Mouse (Mus musculus) left cerebral cortex, postnatal 10 days (tissue): ENCODE results near the gene 2210010C04Rik. TPM values are rescaled to one million over a fixed set of nuclear protein-coding genes. Genes with fewer than 3 reads are reported as not detected.

Experiments used
- DNase-seq, 2 experiments: peaks; one replicate each; pipeline ENCODE4 v3.0.0; 2021 to 2022; ENCODE audit warnings: low spot score in 2 of 2, mixed read lengths in 1 of 2; ENCODE audit errors: extremely low spot score in 1 of 2
- intact Hi-C: fragments of 180-260 bp; cut with DNase I; formaldehyde crosslinking; loops from one replicate; pipeline ENCODE4 v1.15.1; 2025
- total RNA-seq, 2 experiments: library from RNA; stranded (reverse); gene quantifications; 2 replicates each; pipeline ENCODE4 v1.2.3; 2021

The 2210010C04Rik gene
- total RNA-seq: not detected

- no peak for DNase-seq
- intact Hi-C loops: no loop called here
Measured at GRCm38 (mm10) chr6:41035409-41035808, at the start of gene 2210010C04Rik. Gene 2210010C04Rik, minus strand, starts transcription at chr6:41035509.

GRCm38 (mm10) chr6:41080121-41080520 lies 44.8 kb upstream of the 2210010C04Rik start:
- intact Hi-C loops: no loop called here
- no peak for DNase-seq

GRCm38 (mm10) chr6:41078539-41079303 lies 43.4 kb upstream of the 2210010C04Rik start:
- intact Hi-C loops: no loop called here

GRCm38 (mm10) chr6:41075753-41076152 lies 40.4 kb upstream of the 2210010C04Rik start:
- intact Hi-C loops: no loop called here
- no peak for DNase-seq

More at GRCm38 (mm10) chr6:41078539-41079303, 43.4 kb upstream of the 2210010C04Rik start:
- no peak for DNase-seq

- intact Hi-C loops: no loop called here
- DNase-seq: no peak
Measured at GRCm38 (mm10) chr6:41063332-41063731, 28.0 kb upstream of the 2210010C04Rik start.

GRCm38 (mm10) chr6:41062746-41063145 lies 27.4 kb upstream of the 2210010C04Rik start:
- DNase-seq: no peak
- intact Hi-C loops: no loop called here

GRCm38 (mm10) chr6:41062081-41062480 lies 26.8 kb upstream of the 2210010C04Rik start:
- no peak for DNase-seq
- intact Hi-C loops: no loop called here

GRCm38 (mm10) chr6:41061085-41061484 lies 25.8 kb upstream of the 2210010C04Rik start:
- intact Hi-C loops: no loop called here
- no peak for DNase-seq

GRCm38 (mm10) chr6:41057653-41058052 lies 22.3 kb upstream of the 2210010C04Rik start:
- DNase-seq: no peak
- intact Hi-C loops: no loop called here

- DNase-seq: peak in 1 of 2 experiments; percentile 48
- intact Hi-C loops: no loop called here
Measured at GRCm38 (mm10) chr6:41055581-41055980, 20.3 kb upstream of the 2210010C04Rik start.

GRCm38 (mm10) chr6:41054379-41054778 lies 19.1 kb upstream of the 2210010C04Rik start:
- no peak for DNase-seq
- intact Hi-C loops: no loop called here

GRCm38 (mm10) chr6:41051824-41052223 lies 16.5 kb upstream of the 2210010C04Rik start:
- intact Hi-C loops: no loop called here
- no peak for DNase-seq

GRCm38 (mm10) chr6:41048602-41049001 lies 13.3 kb upstream of the 2210010C04Rik start:
- no peak for DNase-seq
- intact Hi-C loops: no loop called here

- intact Hi-C loops: no loop called here
- DNase-seq: no peak
Measured at GRCm38 (mm10) chr6:41047961-41048360, 12.7 kb upstream of the 2210010C04Rik start.

GRCm38 (mm10) chr6:41047202-41047601 lies 11.9 kb upstream of the 2210010C04Rik start:
- intact Hi-C loops: no loop called here
- no peak for DNase-seq

- no peak for DNase-seq
- intact Hi-C loops: no loop called here
Measured at GRCm38 (mm10) chr6:41046553-41046952, 11.2 kb upstream of the 2210010C04Rik start.

- intact Hi-C loops: no loop called here
- no peak for DNase-seq
Measured at GRCm38 (mm10) chr6:41044753-41045152, 9.4 kb upstream of the 2210010C04Rik start.

GRCm38 (mm10) chr6:41044314-41044713 lies 9.0 kb upstream of the 2210010C04Rik start:
- intact Hi-C loops: no loop called here
- no peak for DNase-seq

- no peak for DNase-seq
- intact Hi-C loops: no loop called here
Measured at GRCm38 (mm10) chr6:41032802-41033201, 2.5 kb downstream of the 2210010C04Rik start.

GRCm38 (mm10) chr6:41032231-41032630 lies 3.1 kb downstream of the 2210010C04Rik start:
- no peak for DNase-seq
- intact Hi-C loops: no loop called here

GRCm38 (mm10) chr6:41030821-41031220 lies 4.5 kb downstream of the 2210010C04Rik start:
- intact Hi-C loops: no loop called here
- no peak for DNase-seq
